ENCODE assay signal across 19 mouse cellular contexts in the genomic region with DNA sequence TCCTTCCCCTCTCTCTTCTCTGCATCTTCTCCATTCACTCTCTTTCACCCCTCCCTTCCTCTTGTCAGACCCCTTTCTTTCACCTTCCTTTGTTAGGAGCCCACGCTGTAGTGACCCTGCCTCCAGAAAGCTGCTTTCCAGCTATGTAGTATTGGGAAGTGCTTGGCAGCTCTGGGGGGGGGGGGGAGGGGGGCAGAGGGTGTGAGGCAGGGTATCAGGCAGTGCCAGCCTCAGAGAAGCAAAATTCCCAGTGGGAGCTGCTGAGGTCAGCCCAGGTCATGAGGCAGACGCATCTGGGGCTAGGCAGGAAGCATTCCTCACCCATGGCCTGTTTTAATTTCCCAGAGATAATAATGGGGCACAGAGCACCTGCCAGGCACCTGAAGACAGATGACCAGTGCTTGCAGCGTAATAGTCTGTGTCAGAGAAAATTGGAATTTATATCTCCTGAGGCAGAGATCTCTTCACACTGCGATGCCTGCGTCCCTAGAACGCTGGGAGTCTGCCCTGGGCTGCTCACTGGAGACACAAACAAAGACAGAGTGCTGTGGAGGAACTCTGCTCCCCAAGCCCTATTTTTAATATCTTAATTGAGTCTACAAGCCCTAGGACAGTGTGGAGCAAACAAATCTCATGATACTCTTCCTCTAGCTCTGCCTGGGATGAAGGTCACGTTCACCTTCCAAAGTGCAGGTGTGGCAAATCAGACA. TPM values are rescaled to one million over a fixed set of nuclear protein-coding genes. Genes with fewer than 3 reads are reported as not detected.
DNase-seq lines count a peak whose midpoint lies in the region; ATAC-seq and TF ChIP-seq lines count a peak whose summit lies in the region.
"Had no signal": no experiment of that assay in that cellular context is flagged by ENCODE, and none has a peak within 500 bp of the region (broad histone marks: within the 10 kb centered on the region; RNA-seq: fewer than 3 reads in every experiment).

No protein-coding gene starts in this region.

- no peaks in the 10 kb centered on the region for H3K9me3 ChIP-seq in liver, postnatal 0 days (ENCODE audit: low read length)
- no peaks in the 10 kb centered on the region for H3K9me3 ChIP-seq in hindbrain, embryonic 15.5 days
- H3K9me3 ChIP-seq in midbrain, embryonic 14.5 days (ENCODE audit: control insufficient read depth, low read length), result no peaks in the 10 kb centered on the region

- H3K4me1 ChIP-seq in liver, postnatal 0 days (ENCODE audit: insufficient read depth), result peaks cover 9% of the 10 kb centered on the region
- H3K4me1 ChIP-seq in hindbrain, embryonic 15.5 days (replicated peaks), result peaks cover 18% of the 10 kb centered on the region
- peaks cover 23% of the 10 kb centered on the region for H3K4me1 ChIP-seq in midbrain, embryonic 14.5 days (ENCODE audit: control insufficient read depth, insufficient read depth, low read length)

- no peak for DNase-seq in liver, postnatal 0 days
- DNase-seq in liver, result no peak
- peak; percentile 48 for DNase-seq in midbrain, embryonic 14.5 days
- DNase-seq in adrenal gland, adult 8-10 months, result no peak
- no peak for DNase-seq in cerebellum, postnatal 25 days
- no peak for DNase-seq in right cerebral cortex, postnatal 36 days (ENCODE audit: low spot score in 2 of 2)
- DNase-seq: adrenal gland, postnatal 10 days; cerebellum, adult 9-10 months; kidney, adult 9 months; kidney, postnatal 4 days; left cerebral cortex, postnatal 4 days; right cerebral cortex, postnatal 14 days had no signal

- no peak for ATAC-seq in liver, postnatal 0 days
- peak; percentile 57 for ATAC-seq in hindbrain, embryonic 15.5 days (ENCODE audit: low FRiP score, low read depth)
- ATAC-seq in midbrain, embryonic 14.5 days (ENCODE audit: low FRiP score, low TSS enrichment), result no peak
- ATAC-seq: CD4-positive, CD25-positive, alpha-beta regulatory T cell, adult 4 months had no signal

- no peak overlapping the region for H3K4me2 ChIP-seq in liver, postnatal 0 days (ENCODE audit: low read depth, low read length)
- H3K4me2 ChIP-seq in hindbrain, embryonic 15.5 days, result no peak overlapping the region
- no peak overlapping the region for H3K4me2 ChIP-seq in midbrain, embryonic 14.5 days (ENCODE audit: low read length)

- 82% methylated on average over 7 of the region's 7 CpGs for WGBS in liver, postnatal 0 days (ENCODE audit: insufficient replicate concordance)
- WGBS in hindbrain, embryonic 15.5 days, result 27% methylated on average over 7 of the region's 7 CpGs
- 29% methylated on average over 7 of the region's 7 CpGs for WGBS in midbrain, embryonic 14.5 days

- H3K27me3 ChIP-seq in liver, postnatal 0 days (ENCODE audit: insufficient read depth, low read length), result no peaks in the 10 kb centered on the region
- H3K27me3 ChIP-seq in hindbrain, embryonic 15.5 days, result no peaks in the 10 kb centered on the region
- H3K27me3 ChIP-seq in midbrain, embryonic 14.5 days (ENCODE audit: control insufficient read depth, insufficient read depth, low read length), result no peaks in the 10 kb centered on the region

- no peak for TF ChIP-seq EP300 in liver, postnatal 0 days (IDR thresholded peaks at IDR 0.05; ENCODE audit: low read depth)

- TF ChIP-seq CTCF in liver, postnatal 0 days (IDR thresholded peaks at IDR 0.05; ENCODE audit: low read depth), result no peak

- H3K36me3 ChIP-seq in liver, postnatal 0 days (replicated peaks; ENCODE audit: insufficient read depth, low read length), result no peaks in the 10 kb centered on the region
- H3K36me3 ChIP-seq in hindbrain, embryonic 15.5 days, result no peaks in the 10 kb centered on the region
- no peaks in the 10 kb centered on the region for H3K36me3 ChIP-seq in midbrain, embryonic 14.5 days (ENCODE audit: control insufficient read depth, insufficient read depth, low read length)

- H3K9ac ChIP-seq in liver, postnatal 0 days (replicated peaks), result no peak overlapping the region
- H3K9ac ChIP-seq in hindbrain, embryonic 15.5 days, result no peak overlapping the region
- H3K9ac ChIP-seq in midbrain, embryonic 14.5 days (replicated peaks; ENCODE audit: low read length), result 0 out of 2 replicates have a peak overlapping the region, but pooled peaks have one; percentile 4
- H3K9ac ChIP-seq: liver, embryonic 14.5 days had no signal

- peak overlapping the region; percentile 69 for H3K27ac ChIP-seq in liver, postnatal 0 days (ENCODE audit: low read depth)
- H3K27ac ChIP-seq in hindbrain, embryonic 15.5 days (replicated peaks), result peak overlapping the region; percentile 76
- H3K27ac ChIP-seq in midbrain, embryonic 14.5 days (replicated peaks; ENCODE audit: low read depth, low read length), result peak overlapping the region; percentile 83
- H3K27ac ChIP-seq: liver, embryonic 14.5 days had no signal

- H3K4me3 ChIP-seq in liver, postnatal 0 days (ENCODE audit: low read depth, low read length), result no peak overlapping the region
- no peak overlapping the region for H3K4me3 ChIP-seq in hindbrain, embryonic 15.5 days
- H3K4me3 ChIP-seq in midbrain, embryonic 14.5 days (replicated peaks; ENCODE audit: low read depth, low read length), result no peak overlapping the region

RNA-seq across cellular contexts. Expression of a gene that starts 5.8 kb away (rescaled TPM):
- 56.1 and 57.0 TPM in 2 replicates for polyA plus RNA-seq in liver, postnatal 0 days (2015; fragmentation: Nextera tagmentation; extraction: Ambion mirVana)
- polyA plus RNA-seq in hindbrain, embryonic 15.5 days (2015; fragmentation: Nextera tagmentation; extraction: Ambion mirVana), result not detected in 2 replicates
- polyA plus RNA-seq in midbrain, embryonic 14.5 days (2014; fragmentation: Nextera tagmentation; extraction: Ambion mirVana), result not detected in 2 replicates
- not detected for total RNA-seq in adrenal gland, adult 8-10 months (2022)
- total RNA-seq: layer of hippocampus, postnatal 14 days; left cerebral cortex, postnatal 4 days; MEL had no signal
- polyA plus RNA-seq: CD4-positive, CD25-positive, alpha-beta regulatory T cell, adult 4 months; gonadal fat pad, adult 2 months; testis, adult 2 months had no signal

Comparison
In these comparisons a context has a peak if more than half of its experiments do, and no peak if none do; other contexts are left out.
1. RNA of a gene that starts 5.8 kb away (polyA plus RNA-seq): 56.1 to 57.0 TPM in liver, postnatal 0 days; not detected in midbrain, embryonic 14.5 days and not detected in hindbrain, embryonic 15.5 days; every median in the first group is over 10 times any median in the second.
2. Peak in every context shown above with its lines, with median percentiles within 50 percentile points of each other: H3K27ac ChIP-seq.